Mouse (Mus musculus): Measurements from ENCODE around the gene Arhgef11.

Arhgef11 gene

GRCm38 (mm10) chr3:87661291-87661690 lies 43.9 kb downstream of the Arhgef11 start:
- DNase-seq (ENCODE audit: low read depth, low spot score), result no peak

GRCm38 (mm10) chr3:87718525-87718924 lies 101.2 kb downstream of the Arhgef11 start:
- no peak for DNase-seq (ENCODE audit: low read depth, low spot score)

DNA sequence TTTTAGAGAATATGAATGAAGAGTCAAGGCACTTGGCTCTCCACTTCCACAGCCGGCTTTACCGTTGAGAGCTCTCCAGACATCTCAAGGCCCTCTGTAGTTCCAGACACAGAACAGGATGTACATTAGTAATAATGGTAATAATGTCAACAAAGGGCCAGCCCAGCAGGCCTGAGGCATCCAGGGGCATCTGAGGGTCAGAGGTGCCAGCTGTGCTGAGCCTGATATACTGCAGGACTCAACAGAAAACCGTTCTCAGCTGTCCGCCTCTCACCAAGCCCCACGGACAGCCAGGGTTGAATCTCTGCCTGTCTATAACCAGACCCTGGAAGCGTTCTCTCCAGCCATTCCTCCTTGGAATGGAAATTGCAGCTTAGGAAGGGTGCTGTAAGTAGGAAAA lies 107.2 kb downstream of the Arhgef11 start:
- no peak for DNase-seq (ENCODE audit: low read depth, low spot score)

GRCm38 (mm10) chr3:87725396-87726160 lies 108.2 kb downstream of the Arhgef11 start:
- no peak for DNase-seq (ENCODE audit: low read depth, low spot score)

- DNase-seq (ENCODE audit: low read depth, low spot score), result no peak
Observed at GRCm38 (mm10) chr3:87726191-87726590, 108.8 kb downstream of the Arhgef11 start.

- DNase-seq (ENCODE audit: low read depth, low spot score), result no peak
Observed at GRCm38 (mm10) chr3:87728696-87729095, 111.3 kb downstream of the Arhgef11 start.

GRCm38 (mm10) chr3:87733098-87733497 lies 115.7 kb downstream of the Arhgef11 start:
- DNase-seq (ENCODE audit: low read depth, low spot score), result no peak

DNA sequence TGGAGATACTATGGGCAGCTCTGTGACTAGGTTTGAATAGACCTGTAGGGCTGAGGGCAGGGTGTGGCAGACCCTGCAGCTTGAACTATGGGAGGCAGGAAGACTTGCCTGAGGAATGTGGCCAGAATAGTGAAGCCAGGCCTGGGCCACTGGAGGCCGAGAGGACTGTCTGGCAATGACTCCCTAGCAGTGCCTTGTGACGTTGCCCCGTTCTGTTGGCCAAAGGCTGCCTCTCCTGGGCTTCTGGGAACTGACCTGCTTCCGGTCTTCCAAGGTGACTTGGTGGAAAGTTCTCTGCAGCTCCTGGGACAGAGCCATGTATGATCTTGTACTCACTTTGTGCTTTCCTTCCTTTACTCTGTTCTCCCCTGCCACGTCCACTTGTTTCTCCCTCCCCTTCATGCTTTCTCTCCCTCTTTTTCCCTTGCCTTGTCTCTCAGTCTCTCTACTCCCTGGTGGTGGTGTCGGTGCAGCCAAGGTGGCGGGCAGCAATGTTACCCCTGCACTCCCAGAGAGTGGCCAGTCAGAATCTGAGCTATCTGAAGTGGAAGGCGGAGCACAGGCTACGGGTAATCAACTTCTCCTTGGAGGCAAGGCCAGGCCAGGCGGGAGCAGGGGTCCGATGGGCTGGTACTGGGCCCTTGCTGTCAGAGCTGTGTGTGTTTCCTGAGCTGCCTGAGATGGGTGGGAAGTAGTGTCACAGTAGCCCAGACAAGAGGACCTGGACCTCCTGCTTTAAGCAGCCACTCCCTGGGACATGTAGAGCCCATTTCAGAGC lies 116.8 kb downstream of the Arhgef11 start:
- no peak for DNase-seq (ENCODE audit: low read depth, low spot score)

- DNase-seq (ENCODE audit: low read depth, low spot score), result no peak
Observed at GRCm38 (mm10) chr3:87735335-87735734, 118.0 kb downstream of the Arhgef11 start.

DNA sequence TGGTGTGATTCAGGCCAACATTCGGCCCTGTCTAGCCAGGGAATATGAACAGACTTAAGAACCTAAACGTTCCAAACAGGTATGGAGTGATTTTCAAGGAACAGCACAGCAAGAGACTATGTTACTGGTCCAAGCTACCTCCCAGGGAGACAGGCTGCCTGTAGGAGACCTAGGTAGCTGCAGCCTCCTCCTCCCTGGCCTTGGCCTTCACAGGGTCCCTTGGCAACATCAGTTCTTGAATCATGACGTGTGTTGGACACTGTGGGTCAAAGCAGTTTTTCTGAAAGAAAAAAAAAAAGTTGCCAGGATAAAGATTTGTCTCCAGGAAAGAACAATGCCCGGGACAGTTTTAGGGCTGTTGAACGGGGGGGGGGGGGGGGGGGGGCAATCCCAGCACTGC lies 121.5 kb downstream of the Arhgef11 start:
- DNase-seq (ENCODE audit: low read depth, low spot score), result no peak

DNA sequence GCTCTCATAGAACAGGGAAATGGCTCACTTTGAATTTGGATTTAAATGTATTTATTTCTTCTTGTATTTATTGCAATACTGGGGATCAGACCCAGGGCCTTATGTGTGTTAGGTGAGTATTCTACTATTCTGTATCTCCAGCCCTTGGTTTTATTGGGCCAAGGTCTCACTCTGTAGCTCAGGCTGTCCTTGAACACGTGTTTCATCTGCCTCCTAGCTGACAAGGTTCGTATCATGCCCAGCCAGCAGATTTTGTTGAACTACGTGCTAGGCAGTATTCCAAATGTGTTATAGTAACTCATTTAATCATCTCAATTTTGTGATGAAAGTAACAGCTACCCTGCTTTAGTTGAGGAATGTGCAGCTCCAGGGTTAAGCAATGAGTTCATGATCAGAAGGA lies 124.7 kb downstream of the Arhgef11 start:
- no peak for DNase-seq (ENCODE audit: low read depth, low spot score)

DNA sequence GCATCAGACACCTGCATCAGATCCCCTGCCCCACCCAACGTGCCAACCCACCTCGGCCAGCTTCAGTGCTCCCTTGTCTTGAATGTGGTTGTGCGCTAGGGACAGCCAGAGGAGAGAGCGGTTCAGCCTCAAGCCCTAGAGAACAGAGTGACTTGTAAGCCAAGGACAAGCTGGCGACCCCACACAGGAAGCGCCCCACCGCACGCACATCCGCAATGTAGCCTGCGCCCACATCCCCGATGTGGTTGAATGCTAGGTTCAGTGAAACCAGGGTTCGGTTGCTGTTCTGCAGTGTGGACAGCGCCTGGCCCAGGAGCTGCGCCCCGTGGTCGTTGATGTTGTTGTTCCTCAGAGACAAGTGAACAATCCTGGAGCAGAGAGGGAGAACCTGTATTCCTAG lies 125.4 kb downstream of the Arhgef11 start:
- DNase-seq (ENCODE audit: low read depth, low spot score), result no peak

DNA sequence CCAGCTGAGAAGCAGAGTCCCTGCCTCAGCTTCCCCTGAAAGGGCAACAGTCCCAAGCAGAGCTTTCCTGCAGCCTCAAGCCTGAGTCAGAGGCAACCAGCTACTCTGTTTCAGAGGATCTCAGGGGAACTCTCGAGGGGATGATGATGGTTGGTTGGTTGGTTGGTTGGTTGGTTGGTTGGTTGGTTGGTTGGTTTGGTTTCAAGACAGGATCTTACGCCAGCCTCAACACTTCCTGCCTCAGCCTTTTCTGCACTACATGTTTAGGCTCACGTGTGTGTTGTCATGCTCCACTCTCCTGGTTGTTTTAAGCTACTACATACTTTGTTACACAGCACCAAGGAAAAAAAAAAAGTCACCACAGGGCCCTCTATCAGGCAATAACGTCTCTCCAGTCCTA lies 126.6 kb downstream of the Arhgef11 start:
- no peak for DNase-seq (ENCODE audit: low read depth, low spot score)

GRCm38 (mm10) chr3:87745036-87745659 lies 127.8 kb downstream of the Arhgef11 start:
- no peak for DNase-seq (ENCODE audit: low read depth, low spot score)

- peak; percentile 64 for DNase-seq (ENCODE audit: low read depth, low spot score)
Observed at GRCm38 (mm10) chr3:87748431-87748830, 131.1 kb downstream of the Arhgef11 start, which contains the start of gene Lrrc71. Gene Lrrc71 (minus strand): TSS chr3:87748625.

GRCm38 (mm10) chr3:87749036-87749435 lies 131.7 kb downstream of the Arhgef11 start:
- peak; percentile 89 for DNase-seq (ENCODE audit: low read depth, low spot score)

- no peak for DNase-seq (ENCODE audit: low read depth, low spot score)
Observed at GRCm38 (mm10) chr3:87749977-87750376, 132.6 kb downstream of the Arhgef11 start.

GRCm38 (mm10) chr3:87752567-87752966 lies 135.2 kb downstream of the Arhgef11 start:
- DNase-seq (ENCODE audit: low read depth, low spot score), result no peak

GRCm38 (mm10) chr3:87753829-87754228 lies 136.5 kb downstream of the Arhgef11 start:
- DNase-seq (ENCODE audit: low read depth, low spot score), result no peak

DNA sequence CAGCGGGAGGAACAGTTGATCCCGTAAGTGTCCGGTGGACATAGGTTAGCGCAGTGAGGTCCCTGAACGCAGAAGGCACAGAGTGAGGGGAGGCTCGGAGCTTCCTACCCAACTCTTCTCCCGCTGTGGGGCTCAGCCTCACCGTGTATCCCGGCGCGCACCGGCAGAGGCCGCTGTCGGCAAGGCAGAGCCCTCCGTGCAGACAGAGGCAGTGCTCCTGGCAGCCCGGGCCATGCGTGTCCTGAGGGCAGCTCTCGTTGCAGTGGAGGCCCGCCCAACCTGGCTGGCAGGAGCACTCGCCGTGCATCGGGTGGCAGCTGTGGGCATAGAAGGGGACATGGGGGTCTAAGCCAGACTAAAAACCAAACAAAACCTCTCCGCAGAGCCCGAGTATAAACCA lies 138.6 kb downstream of the Arhgef11 start:
- DNase-seq (ENCODE audit: low read depth, low spot score), result peak; percentile 87

DNA sequence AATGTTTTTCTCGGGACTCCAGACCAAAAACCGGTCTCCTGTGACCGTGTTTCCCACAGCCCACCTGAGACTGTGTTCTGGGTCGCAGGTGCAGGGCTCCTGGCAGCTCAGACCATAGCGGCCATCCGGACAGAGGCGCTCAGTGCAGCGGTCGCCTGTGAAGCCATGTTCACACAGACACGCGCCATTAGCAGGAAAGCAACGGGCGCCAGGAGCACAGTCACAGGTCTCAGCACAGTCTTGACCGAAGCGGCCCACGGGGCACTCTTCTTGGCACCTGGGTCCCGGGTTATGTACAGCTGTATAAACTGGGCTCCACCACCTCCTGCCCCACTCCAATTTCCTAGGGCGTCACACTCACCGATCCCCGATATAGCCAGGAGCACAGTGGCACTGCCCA lies 139.1 kb downstream of the Arhgef11 start:
- DNase-seq (ENCODE audit: low read depth, low spot score), result no peak

DNA sequence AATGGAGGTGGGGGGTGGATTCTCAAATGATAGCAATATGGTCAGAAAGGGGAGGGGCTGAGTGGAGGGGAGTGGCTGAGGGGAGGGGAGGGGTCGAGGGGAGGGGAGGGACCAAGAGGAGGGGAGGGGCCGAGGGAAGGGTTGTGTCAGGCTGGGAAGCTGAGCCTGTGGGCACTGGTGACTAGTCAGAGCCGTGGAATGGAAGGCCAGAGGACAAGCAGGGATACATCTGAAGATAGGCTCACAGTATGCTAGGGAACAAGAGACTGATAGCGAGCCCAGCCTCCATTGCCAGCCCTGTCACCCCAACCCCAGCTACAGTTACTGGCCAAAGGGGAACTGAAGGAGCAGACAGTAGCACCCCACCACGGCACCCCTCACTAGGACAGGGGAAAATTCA lies 141.3 kb downstream of the Arhgef11 start:
- DNase-seq (ENCODE audit: low read depth, low spot score), result no peak
